Mouse (Mus musculus): ENCODE measurements around the gene Cpox.
A peak's percentile ranks its signal among the peaks of the same experiment; 100 is the strongest.

Cpox gene

DNA sequence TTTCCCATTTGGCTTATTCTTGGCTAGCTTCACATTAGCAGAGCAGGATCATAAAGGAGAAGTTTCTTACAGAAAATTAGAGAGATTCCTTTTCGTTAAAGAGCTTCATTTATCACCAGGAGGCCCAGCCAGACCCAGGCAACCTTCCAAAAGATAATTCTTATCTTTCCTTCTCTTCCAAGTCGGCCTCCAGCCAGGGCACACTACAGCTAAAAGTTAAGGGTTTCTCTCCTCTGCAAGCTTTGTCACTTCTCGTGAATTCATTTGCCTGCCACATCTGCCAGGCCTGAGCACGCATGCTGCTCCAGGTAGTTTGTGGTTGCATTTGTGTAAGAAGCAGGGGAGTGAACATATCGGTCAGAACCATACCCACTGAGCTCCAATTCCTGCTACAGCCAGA is 828 bp upstream of the Cpox start:
- no peak for DNase-seq (ENCODE audit: low read depth, low spot score)

DNA sequence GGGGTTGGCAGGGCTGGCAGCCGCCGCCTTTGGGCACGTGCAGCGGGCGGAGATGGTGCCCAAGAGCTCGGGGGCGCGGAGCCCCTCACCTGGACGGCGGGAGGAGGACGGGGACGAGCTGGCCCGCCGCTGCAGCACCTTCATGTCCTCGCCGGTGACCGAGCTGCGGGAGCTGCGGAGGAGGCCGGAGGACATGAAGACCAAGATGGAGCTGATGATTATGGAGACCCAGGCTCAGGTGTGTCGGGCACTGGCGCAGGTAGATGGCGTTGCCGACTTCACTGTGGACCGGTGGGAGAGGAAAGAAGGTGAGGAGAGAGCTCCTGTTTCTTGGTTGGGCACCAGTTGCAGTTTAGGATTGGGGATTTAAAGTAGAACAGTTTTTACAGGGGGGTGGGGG is 551 bp downstream of the Cpox start:
- DNase-seq (ENCODE audit: low read depth, low spot score), result peak; percentile 63

DNA sequence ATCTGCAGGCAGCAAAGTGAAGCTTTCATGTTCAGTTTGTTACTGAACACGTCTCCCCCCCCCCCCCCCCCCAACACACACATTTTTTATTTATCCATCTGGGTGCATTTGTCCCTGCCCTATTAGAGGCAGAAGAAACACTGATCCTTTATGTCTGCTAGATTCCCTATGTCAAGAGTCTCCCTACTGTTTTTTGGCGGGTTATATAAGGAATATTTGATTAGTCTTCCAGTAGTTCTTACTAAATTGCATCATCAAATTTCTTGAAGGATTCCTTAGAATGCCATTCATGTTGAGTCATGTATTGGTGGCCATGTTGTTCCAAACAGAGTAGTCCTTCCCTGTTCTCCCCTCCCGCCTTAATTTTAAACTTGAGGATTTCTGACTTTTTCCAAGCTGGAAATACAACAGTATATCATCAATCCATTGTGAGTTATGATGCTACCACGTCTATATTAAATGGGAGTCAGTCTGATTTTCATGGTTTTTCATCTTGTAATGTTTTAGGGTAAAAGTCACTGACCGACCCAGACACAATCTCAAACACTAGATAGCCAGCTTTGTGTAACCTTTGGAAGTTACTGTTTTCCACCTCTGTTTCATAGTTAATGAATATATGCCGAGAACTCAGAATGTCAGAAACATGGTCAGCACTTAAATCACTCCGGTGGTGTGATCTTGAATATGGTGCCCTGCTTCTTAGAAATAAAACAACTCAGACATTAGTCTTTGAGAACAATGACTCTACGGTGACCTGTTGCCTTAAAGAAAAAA is 1.3 kb downstream of the Cpox start:
- no peak for DNase-seq (ENCODE audit: low read depth, low spot score)

DNA sequence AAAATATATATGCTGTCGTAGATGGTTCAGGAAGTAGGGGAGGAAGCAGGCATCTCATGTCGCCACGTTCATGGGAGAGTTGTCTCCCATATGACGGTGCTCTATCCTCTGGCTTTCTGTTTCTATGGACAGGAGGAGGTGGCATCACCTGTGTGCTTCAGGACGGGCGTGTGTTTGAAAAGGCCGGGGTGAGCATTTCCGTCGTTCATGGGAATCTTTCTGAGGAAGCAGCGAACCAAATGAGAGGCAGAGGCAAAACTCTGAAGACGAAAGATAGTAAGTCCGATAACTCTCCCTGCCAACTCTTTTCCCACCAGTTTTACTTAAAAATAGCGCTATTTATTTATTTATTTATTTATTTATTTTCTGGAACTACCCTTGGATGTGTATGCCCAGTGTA is 2.3 kb downstream of the Cpox start:
- DNase-seq (ENCODE audit: low read depth, low spot score), result no peak

DNA sequence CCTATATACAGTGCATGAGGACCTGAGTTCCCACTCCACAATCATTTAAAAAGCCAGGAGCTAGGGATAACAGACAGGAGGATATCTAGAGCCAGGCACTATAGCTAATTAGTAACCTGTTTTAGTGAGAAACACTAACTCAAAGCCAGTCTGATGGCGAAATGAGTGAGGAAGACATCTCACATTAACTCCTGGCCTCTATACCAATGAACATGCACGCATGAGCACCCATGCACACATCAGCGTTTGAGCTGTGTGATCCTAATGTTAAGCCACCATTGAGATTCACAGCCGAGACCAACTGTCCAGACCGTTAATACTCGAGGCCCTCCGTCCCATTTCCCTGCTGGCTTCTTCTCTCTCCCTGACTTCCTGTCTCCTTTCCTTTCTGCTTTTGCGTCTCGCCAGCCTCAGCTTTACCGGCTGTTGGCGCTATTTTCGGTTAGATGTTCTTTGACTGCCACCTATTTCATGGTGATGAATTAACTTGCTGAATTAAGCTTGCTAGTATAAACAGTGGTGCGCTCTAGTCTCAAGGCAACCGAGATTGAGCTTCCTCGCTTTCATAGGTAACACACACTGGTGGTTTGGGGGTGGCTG is 3.8 kb downstream of the Cpox start:
- DNase-seq (ENCODE audit: low read depth, low spot score), result no peak

DNA sequence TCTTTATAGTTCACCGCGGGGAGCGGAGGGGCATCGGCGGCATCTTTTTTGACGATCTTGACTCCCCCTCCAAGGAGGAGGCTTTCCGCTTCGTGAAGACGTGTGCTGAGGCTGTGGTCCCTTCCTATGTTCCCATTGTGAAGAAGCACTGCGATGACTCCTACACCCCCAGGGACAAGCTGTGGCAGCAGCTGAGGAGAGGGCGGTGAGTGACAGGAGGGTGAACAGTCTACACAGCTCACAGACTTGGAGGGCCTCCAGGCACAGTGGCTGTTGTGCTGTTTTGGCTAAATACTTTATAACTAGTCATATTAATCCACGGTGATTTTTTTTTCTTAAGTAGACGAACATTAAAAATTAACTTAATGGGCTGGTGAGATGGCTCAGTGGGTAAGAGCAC is 5.2 kb downstream of the Cpox start:
- DNase-seq (ENCODE audit: low read depth, low spot score), result peak; percentile 82

DNA sequence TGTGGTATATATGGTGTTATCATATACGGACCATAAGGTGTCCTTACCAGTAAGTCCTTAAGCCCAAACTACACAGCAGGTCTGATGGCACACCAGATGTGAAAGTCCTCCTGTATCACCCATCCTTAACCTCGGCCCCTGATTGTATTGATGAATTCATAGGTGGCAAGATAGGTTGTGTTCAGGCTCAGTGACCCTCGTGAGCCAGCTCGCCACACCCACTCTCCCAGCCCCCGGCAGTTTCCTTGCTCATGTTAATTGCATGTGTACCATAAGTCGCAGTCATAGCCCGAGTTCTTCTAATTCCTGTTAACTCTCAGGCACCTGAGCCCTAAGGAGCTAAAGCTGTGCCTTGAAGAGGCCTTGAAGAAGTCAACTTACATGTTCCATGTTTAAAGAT is 6.1 kb downstream of the Cpox start:
- no peak for DNase-seq (ENCODE audit: low read depth, low spot score)

DNA sequence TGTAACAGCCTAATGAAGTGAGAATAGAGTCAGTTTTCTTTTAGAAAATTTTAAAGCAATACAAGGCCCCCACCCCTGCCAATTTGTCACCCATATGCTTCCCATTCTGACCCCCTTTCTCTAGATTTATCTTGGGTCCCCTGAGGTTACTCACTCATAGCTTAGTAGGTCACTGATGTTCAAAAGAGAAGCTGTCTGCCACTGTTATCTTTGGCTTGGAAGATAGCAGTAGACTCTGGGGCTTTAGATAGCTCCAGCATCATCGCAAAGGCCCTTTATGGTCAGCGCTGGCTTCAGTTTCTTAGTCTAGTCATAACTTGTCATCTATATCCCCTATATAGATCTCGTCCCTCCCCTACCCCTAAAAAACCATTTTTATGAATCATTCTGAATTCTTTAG is 6.5 kb downstream of the Cpox start:
- no peak for DNase-seq (ENCODE audit: low read depth, low spot score)

DNA sequence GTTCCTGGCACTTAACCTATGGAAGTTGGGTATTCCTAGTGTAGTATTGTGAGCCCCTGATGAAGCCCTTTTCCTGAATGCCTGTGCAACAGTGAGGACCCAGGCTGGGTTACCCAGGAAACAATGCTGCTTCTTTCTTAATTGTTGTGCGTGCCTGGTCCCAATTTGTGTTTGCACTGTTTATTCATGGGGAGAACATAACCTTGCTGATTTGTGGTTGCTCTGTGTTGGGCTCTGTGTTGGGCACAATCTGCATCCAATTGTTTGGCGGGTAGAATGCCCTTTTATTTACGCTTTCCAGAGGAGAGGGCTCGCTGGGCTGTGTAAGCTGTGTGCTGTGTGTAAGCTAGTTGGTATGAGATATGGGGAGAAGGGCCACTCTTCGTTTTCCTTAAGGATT is 7.4 kb downstream of the Cpox start:
- peak; percentile 85 for DNase-seq (ENCODE audit: low read depth, low spot score)

DNA sequence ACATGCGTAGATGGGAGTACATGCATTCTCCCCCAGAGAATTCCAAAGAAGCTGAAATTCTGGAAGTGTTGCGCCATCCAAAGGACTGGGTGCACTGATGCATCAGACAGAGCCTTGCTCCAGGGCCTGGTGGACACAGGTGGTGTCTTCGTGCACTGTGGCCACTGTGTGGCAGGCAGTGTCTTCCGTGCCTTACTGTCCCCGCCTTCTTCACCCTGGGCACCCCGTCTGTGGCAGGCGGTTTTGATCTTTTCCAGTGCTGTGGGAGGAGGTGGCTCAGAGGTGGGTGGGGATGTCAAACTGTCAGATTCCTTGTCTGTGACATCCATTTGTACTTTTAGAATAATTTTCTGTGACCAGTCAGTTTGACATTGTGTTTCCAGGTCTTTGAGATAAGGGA is 8.6 kb downstream of the Cpox start:
- DNase-seq (ENCODE audit: low read depth, low spot score), result peak; percentile 46

DNA sequence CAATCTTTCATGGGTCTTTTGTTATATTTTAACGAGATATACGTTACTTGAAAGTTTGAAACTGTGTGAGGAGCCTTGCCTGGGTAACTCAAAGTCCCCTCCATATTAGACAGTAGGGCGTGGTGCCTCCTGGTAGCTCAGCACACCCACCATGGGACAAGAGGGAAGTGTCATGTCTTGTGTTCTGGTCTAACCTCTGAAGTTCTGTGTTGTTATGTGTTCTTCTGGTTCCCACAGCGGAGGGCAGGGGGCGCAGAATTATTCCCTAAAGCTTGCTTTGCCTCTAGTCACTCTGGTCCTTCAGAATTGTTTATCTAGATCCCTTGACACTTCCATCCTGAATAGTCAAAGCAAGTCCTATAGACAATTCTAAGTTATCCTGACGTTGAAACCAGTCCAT is 12.0 kb downstream of the Cpox start:
- DNase-seq (ENCODE audit: low read depth, low spot score), result no peak

DNA sequence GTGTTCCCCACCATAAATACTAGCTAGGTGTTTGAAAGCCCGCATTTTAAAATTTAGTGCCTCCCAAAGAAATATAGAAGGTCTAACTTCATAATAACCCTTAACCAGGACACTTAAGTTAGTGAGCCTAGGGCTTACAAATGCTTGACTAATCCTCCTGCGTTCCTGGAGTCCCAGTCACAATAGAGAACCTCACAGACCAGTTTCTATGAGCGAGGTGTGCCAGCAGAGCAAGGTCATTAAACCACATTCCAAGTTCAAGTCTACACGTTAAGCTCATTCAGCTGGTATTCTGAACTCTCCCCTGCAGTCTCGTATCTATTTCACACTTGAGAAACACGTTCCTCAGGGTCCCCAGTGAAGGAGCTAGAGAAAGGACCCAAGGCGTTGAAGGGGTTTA is 12.8 kb downstream of the Cpox start:
- DNase-seq (ENCODE audit: low read depth, low spot score), result no peak

DNA sequence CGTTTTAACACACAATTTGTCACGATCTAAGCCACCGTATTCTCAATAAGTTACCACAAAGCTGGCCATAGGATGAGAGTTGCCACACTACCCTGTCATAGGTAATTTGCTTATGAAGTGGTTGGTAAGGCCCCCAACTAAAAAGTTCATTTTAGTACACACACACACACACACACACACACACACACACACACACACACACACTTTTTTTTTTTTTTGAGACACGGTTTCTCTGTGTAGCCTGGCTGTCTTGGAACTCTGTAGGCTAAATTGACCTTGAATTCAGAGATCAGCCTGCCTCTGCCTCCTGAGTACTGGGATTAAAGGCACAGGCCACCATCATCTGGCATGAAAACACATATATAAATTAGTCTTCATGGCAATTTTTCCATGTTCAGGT is 13.8 kb downstream of the Cpox start:
- DNase-seq (ENCODE audit: low read depth, low spot score), result no peak

DNA sequence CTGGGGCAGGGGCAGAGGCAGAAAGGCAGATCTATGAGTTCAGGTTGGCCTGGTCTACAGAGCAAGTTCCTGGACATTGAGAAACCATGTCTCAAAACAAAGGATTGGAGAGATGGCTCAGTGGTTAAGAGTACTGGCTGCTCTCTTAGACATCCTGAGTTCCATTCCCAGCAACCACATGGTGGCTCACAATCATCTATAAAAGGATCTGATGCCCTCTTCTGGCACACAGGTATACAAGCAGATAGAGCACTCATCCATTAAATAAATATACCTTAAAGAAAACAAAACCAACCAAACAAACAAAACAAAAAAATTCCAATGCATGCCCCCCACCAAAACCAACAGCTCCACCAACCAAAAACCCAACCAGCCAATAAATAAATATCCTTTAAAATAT is 14.4 kb downstream of the Cpox start:
- DNase-seq (ENCODE audit: low read depth, low spot score), result no peak

DNA sequence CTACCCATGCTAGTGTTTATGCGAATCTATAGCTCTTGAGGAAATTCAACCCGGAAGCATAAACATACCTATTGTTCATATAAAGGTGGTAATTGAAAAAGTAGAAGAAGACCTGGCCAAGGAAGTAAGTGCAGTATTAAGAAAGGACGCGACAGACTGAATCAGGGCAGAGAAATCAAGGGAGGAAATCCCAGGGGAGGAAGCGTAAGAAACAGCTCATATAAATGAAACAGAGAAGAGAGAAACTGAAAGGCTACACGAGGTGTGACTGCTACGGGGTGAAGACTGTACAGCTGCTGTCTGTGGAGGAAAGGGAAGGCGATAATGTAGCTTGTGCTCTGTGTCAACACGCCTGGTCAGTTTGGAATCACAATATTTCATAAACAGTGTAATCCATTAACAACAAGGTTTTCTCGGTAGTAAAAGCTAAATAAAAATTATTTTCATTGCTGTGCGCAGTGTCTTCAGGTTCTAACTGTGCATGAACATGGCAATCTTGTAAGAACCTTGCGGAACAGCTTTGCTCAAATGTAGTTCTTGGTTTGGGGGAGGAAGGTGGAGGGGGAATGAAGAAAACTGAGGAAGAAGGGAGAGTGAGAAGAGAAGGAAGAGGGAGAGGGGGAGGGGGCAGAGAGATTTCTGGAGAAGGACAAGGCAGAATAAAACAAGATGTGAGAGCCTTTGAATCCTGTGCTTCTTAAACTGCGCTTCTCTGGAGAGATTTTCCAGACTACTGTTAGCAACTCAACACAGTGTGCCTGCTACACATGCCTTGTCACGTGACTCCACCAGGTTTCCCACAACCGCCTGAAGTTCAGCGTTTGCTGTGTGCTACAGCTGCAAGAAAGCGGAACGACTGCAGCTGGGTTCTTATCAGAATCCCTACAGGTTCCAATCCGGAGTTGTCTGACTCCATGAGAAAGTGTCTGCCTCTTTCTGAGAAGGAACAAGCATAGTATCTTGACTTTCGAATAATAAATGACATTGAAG is 15.8 kb downstream of the Cpox start:
- peak; percentile 45 for DNase-seq (ENCODE audit: low read depth, low spot score)

DNA sequence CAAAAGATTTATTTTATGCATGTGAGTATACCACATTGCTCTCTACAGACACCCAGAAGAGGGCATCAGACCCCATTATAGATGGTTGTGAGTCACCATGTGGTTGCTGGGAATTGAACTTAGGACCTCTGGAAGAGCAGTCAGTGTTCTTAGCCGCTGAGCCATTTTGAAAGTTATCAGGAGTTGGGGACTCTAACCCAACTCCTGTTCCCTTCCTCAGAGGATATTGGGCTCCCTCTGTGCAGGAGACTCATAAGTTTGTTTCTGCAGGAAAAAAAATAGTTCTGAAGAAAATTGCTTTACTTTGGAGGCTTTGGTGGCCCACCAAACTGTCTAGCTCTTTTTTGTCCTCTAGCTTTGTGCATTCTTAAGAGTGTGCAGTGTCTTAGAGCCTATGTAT is 18.4 kb downstream of the Cpox start:
- DNase-seq (ENCODE audit: low read depth, low spot score), result no peak

DNA sequence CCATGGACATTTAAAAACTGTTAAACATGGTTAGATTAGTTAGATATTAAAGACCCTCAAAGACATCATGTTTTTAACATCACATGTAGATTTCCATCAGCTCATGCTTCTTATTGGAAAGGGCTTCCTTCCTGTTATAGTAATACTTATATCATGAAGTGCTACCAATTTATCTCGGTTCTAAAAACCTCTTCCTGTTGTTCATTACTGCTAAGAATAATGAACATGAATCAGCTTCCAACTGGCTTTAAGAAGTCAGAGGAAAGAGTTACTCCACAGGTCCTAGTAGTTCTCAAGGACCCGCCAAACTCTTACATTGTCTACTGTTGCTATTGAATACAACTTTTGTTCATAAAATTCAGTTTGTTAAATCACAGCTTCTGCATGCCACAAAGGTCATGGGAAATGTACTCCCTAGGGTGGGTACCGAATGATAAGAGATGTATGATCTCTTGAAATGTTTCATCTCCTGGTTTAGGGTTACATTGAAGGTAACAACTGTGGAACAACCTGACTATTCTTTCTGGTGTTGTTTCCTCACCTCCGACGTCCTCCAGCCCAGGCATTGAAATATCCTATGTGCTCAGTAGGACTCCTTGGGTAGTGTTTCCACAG is 19.6 kb downstream of the Cpox start:
- no peak for DNase-seq (ENCODE audit: low read depth, low spot score)

DNA sequence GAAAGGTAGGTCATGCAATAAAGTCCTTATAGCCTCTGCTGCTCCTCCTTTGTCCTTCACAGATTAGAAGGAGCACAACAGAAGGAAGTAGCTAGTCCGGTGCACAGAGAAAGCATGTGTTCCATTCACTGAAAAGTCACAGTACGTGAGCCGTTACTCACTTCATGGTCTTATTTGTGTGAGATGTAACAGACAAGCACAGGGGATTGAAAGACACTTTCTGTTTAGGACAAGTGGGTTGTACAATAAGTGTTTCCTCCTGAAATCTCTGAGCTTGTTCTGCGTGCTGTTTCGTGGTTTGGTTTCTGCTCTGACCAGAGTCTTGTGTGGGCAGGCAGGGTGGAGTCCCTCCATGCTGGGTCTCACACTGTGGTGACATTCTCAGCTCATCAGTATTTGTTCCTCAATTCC is 20.2 kb downstream of the Cpox start:
- DNase-seq (ENCODE audit: low read depth, low spot score), result no peak

DNA sequence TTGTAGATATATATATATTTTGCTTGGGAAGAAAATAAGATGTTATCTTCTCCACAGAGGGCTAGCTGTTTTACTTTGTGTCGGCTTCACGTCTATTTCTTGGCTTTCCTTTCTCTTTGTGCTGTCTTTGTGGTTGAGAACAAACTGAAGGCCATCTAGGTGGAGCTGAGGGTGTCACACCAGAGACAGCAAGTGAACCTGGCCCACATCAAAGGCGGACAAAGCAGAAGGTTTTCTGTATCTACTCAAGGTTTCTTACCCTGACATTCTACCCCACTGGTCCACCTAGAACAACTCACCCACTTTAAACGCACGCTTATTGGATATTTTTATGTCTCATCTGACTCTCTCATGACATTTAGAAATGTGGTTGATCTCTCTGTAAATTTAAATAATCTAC is 24.0 kb downstream of the Cpox start:
- no peak for DNase-seq (ENCODE audit: low read depth, low spot score)

DNA sequence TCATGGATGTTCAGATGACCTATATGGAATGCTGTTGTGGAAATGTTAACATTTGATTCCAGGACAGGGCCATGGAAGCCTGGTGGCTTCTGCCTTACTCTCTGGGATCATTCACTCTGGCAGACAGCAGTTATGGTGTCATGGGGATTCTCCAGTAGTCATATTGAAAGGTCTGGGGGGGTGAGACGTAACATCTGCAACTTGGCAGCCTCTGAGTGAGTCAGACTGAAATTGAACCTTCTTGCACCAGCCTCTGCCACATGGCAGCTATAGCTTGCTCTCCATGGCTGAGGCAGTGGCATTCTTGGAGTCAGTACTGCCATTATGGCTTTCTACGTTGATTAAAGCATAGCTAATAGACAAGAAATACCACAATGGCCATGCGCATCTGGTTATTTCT is 26.7 kb downstream of the Cpox start:
- DNase-seq (ENCODE audit: low read depth, low spot score), result no peak

DNA sequence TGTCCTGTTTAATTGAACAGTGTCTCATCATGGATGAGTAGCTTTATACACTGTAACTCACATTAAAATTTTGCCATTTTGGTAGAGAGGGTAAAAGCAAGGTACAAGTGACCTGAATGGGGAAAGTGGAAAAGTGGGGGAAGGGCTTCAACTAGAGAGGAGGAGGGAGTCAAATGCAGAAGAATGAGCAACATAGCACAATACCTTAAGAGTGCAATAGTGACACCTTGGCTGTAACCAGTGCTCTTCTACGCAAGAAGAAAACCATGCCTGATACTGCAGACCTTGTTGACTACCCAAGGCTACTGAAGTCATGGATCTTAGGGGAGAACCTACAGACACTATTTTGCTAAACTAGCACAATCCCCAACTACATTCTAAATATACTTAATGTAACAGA is 27.2 kb downstream of the Cpox start:
- DNase-seq (ENCODE audit: low read depth, low spot score), result no peak

DNA sequence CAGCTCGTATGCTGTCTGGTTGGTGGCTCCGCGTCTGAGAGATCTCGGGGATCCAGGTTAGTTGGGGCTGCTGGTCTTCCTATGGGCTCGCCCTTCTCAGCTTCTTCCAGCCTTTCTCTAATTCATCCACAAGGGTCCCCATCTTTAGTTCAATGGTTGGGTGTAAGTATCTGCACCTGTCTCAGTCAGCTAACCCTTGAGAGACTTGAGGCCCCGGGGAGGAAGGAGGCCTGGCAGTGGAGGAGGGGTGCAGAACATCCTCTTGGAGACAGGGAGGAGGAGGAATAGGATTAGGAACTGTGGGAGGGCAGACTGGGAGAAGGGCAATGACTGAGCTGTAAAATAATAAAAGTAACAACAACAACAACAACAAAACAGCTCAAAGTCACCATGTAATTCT is 30.1 kb downstream of the Cpox start:
- no peak for DNase-seq (ENCODE audit: low read depth, low spot score)

Measured in brain, adult 2 months (tissue).